In the genomic region with DNA sequence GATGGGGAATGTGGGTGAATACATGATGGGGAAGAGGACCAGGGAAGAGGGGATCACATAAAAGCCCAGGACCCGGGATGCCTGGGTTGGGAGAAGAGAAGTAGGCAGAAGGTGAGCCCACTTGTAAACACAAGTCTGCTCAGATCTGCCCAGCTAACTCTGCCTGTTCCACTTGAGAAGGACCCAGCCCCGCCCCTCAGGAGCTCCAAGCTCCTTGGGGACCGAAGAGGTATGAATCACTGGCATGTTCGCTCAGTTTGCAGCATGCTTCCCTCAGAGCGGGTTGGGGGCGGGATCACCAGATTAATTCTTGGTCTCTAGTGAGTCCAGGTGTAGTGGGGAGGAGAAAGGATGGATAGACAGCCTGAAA, we compare ENCODE assay signal across 8 mouse cellular contexts. TPM values are rescaled to one million over a fixed set of nuclear protein-coding genes. Genes with fewer than 3 reads are reported as not detected.
DNase-seq lines count a peak whose midpoint lies in the region; ATAC-seq lines count a peak whose summit lies in the region.

No protein-coding gene starts in this region.

- ATAC-seq in hindbrain, embryonic 12.5 days (ENCODE audit: low FRiP score), result peak; percentile 26; the same call in 1 of the 2 replicates
- no peak for ATAC-seq in erythroblast, adult 5-6 weeks (replicated peaks; ENCODE audit: low FRiP score, poor library complexity, severe bottlenecking)

- peaks cover 61% of the 10 kb centered on the region for H3K27me3 ChIP-seq in hindbrain, embryonic 12.5 days
- H3K27me3 ChIP-seq in megakaryocyte, embryonic 14.5 days (replicated peaks), result peaks cover 68% of the 10 kb centered on the region

- no peaks in the 10 kb centered on the region for H3K9me3 ChIP-seq in hindbrain, embryonic 12.5 days (replicated peaks)
- H3K9me3 ChIP-seq in megakaryocyte, embryonic 14.5 days, result peaks cover 8% of the 10 kb centered on the region

- 42% methylated on average over 6 of the region's 6 CpGs for WGBS in hindbrain, embryonic 12.5 days

- H3K36me3 ChIP-seq in hindbrain, embryonic 12.5 days, result no peaks in the 10 kb centered on the region
- no peaks in the 10 kb centered on the region for H3K36me3 ChIP-seq in megakaryocyte, embryonic 14.5 days (replicated peaks; ENCODE audit: low read length)

- peak overlapping the region; percentile 71 for H3K4me2 ChIP-seq in hindbrain, embryonic 12.5 days (replicated peaks)

- peak; percentile 32 for DNase-seq in layer of hippocampus, adult 11-12 months (ENCODE audit: low spot score)
- DNase-seq in layer of hippocampus, adult 9-11 months, result no peak
- peak; percentile 38 to 55 for DNase-seq in cerebellum, postnatal 36 days
- no peak for DNase-seq in adrenal gland, adult (ENCODE audit: inconsistent age in 2 of 2, low spot score in 1 of 2)
- no peak for DNase-seq in adrenal gland, postnatal 4 days (ENCODE audit: low spot score in 2 of 2)

- H3K9ac ChIP-seq in hindbrain, embryonic 12.5 days, result peak overlapping the region; percentile 81

- H3K27ac ChIP-seq in hindbrain, embryonic 12.5 days, result no peak overlapping the region

- peak overlapping the region; percentile 64 for H3K4me3 ChIP-seq in hindbrain, embryonic 12.5 days
- peak overlapping the region; percentile 88 for H3K4me3 ChIP-seq in megakaryocyte, embryonic 14.5 days (replicated peaks)

- H3K4me1 ChIP-seq in hindbrain, embryonic 12.5 days, result peaks cover 17% of the 10 kb centered on the region
- peaks cover 11% of the 10 kb centered on the region for H3K4me1 ChIP-seq in megakaryocyte, embryonic 14.5 days

RNA-seq across cellular contexts. Expression of a gene that starts 21.7 kb away (rescaled TPM):
- polyA plus RNA-seq in hindbrain, embryonic 12.5 days (2016; fragmentation: Nextera tagmentation; extraction: Ambion mirVana), result 0.70 and 0.83 TPM in 2 replicates
- polyA plus RNA-seq in megakaryocyte, embryonic 14.5 days (2012; ENCODE audit: insufficient read depth, low replicate concordance), result not detected in 2 replicates
- not detected in 2 replicates for total RNA-seq in erythroblast, adult 5-6 weeks (2015; ENCODE audit: low replicate concordance)
- not detected in 2 replicates for total RNA-seq in erythroblast, adult 5-6 weeks (2017; ENCODE audit: low replicate concordance)
- not detected for total RNA-seq in adrenal gland, postnatal 4 days (2021)

RNA-seq across cellular contexts. Expression of a gene that starts 32.5 kb away (rescaled TPM):
- polyA plus RNA-seq in hindbrain, embryonic 12.5 days (2016; fragmentation: Nextera tagmentation; extraction: Ambion mirVana), result 47.5 and 50.0 TPM in 2 replicates
- polyA plus RNA-seq in megakaryocyte, embryonic 14.5 days (2012; ENCODE audit: insufficient read depth, low replicate concordance), result 0.30 TPM in 1 of 2 replicates, not detected in the other
- total RNA-seq in erythroblast, adult 5-6 weeks (2015; ENCODE audit: low replicate concordance), result not detected in 2 replicates
- total RNA-seq in erythroblast, adult 5-6 weeks (2017; ENCODE audit: low replicate concordance), result not detected in 2 replicates
- total RNA-seq in adrenal gland, postnatal 4 days (2021), result 1 to 10 TPM; 5.2 to 6.0 TPM

Comparison
In these comparisons a context has a peak if more than half of its experiments do, and no peak if none do; other contexts are left out.
1. DNase-seq: peak in layer of hippocampus, adult 11-12 months (single experiment) and cerebellum, postnatal 36 days (2 of 2); none in layer of hippocampus, adult 9-11 months (single experiment), adrenal gland, adult (0 of 2) and adrenal gland, postnatal 4 days (0 of 2).
2. RNA of a gene that starts 32.5 kb away (total RNA-seq): 5.2 to 6.0 TPM in adrenal gland, postnatal 4 days; not detected in erythroblast, adult 5-6 weeks; every median in the first group is over 4 times any median in the second.